Mouse (Mus musculus) lung, postnatal 0 days (tissue): Measurements from ENCODE around the gene Mical2. TPM values are rescaled to one million over a fixed set of nuclear protein-coding genes. Genes with fewer than 3 reads are reported as not detected.

Experiments used
- ATAC-seq: fragments of 200-750 bp; cut with Nextera tagmentation; 2 replicates; pipeline ENCODE4 v1.8.0; 2017; ENCODE audit warnings: moderate library complexity
- DNase-seq: peaks from one replicate; pipeline ENCODE4 v3.0.0-alpha.2; 2016; ENCODE audit warnings: low spot score
- H3K27ac ChIP-seq: fragments of 300-500 bp; sonication (generic); 2 replicates; pipeline ENCODE4 v1.5.1; 2014; ENCODE audit warnings: antibody characterized with exemption, mild to moderate bottlenecking, low read length, mixed read lengths
- H3K27me3 ChIP-seq: fragments of 300-500 bp; sonication (generic); replicated peaks from 2 replicates; pipeline ENCODE4 v1.6.1; 2014; ENCODE audit warnings: low read length, mixed read lengths; ENCODE audit not compliant: insufficient read depth
- H3K36me3 ChIP-seq: fragments of 300-500 bp; sonication (generic); 2 replicates; pipeline ENCODE4 v1.6.1; 2014; ENCODE audit warnings: low read length, mixed read lengths; ENCODE audit not compliant: insufficient read depth
- H3K4me1 ChIP-seq: fragments of 300-500 bp; sonication (generic); 2 replicates; pipeline ENCODE4 v1.6.1; 2014; ENCODE audit warnings: antibody characterized with exemption, low read depth, low read length, mixed read lengths; ENCODE audit not compliant: insufficient read depth
- H3K4me2 ChIP-seq: fragments of 300-500 bp; sonication (generic); replicated peaks from 2 replicates; pipeline ENCODE4 v1.6.1; 2014; ENCODE audit warnings: low read depth, mild to moderate bottlenecking, low read length, moderate library complexity, mixed read lengths
- H3K4me3 ChIP-seq: fragments of 300-500 bp; sonication (generic); 2 replicates; pipeline ENCODE4 v1.5.1; 2014; ENCODE audit warnings: low read depth, low read length
- H3K9ac ChIP-seq: fragments of 300-500 bp; sonication (generic); replicated peaks from 2 replicates; pipeline ENCODE4 v1.6.1; 2014; ENCODE audit warnings: low read depth, mild to moderate bottlenecking
- H3K9me3 ChIP-seq: fragments of 300-500 bp; sonication (generic); 2 replicates; pipeline ENCODE4 v1.6.1; 2016; ENCODE audit warnings: low read length, mixed read lengths
- CTCF ChIP-seq: IDR thresholded peaks from 2 replicates; pipeline ENCODE4 v1.5.1; 2016; ENCODE audit warnings: antibody characterized with exemption, mild to moderate bottlenecking
- EP300 ChIP-seq: IDR thresholded peaks from 2 replicates; pipeline ENCODE4 v1.6.1; 2016; ENCODE audit warnings: antibody characterized with exemption, mild to moderate bottlenecking, control low read depth
- WGBS: fragments of 180-500 bp; shearing (Covaris S2); extraction: QIAGEN DNeasy Blood & Tissue Kit; methylation state at CpG from one replicate; pipeline ENCODE4 v1.1.7; 2014; 5-methylcytosine and 5-hydroxymethylcytosine counted together
- polyA plus RNA-seq: library from polyadenylated mRNA; unstranded; fragments of >200 nt; fragmentation: Nextera tagmentation; extraction: Ambion mirVana; gene quantifications from 2 replicates; pipeline ENCODE4 v1.2.1, GENCODE M21; 2015

Gene Mical2
- polyA plus RNA-seq, 1 experiment from 2014 or later, result 19.7 TPM

GRCm38 (mm10) chr7:112369977-112370376 lies 144.3 kb downstream of the Mical2 start:
- ATAC-seq, result no peak
- H3K4me2 ChIP-seq, result no peak overlapping the region
- no peaks in the 10 kb centered on the region for H3K27me3 ChIP-seq
- WGBS, result 82% methylated on average over 3 of the region's 3 CpGs
- H3K4me1 ChIP-seq, result no peaks in the 10 kb centered on the region
- H3K36me3 ChIP-seq, result no peaks in the 10 kb centered on the region
- H3K27ac ChIP-seq, result no peak overlapping the region
- no peak overlapping the region for H3K9ac ChIP-seq
- no peak overlapping the region for H3K4me3 ChIP-seq
- TF ChIP-seq CTCF (no peak), EP300 (no peak)
- H3K9me3 ChIP-seq, result no peaks in the 10 kb centered on the region
- no peak for DNase-seq

GRCm38 (mm10) chr7:112371387-112371786 lies 145.7 kb downstream of the Mical2 start:
- H3K4me1 ChIP-seq, result no peaks in the 10 kb centered on the region
- no peaks in the 10 kb centered on the region for H3K27me3 ChIP-seq
- TF ChIP-seq CTCF (no peak), EP300 (no peak)
- WGBS, result 74% methylated on average over 2 of the region's 2 CpGs
- no peak for ATAC-seq
- H3K4me2 ChIP-seq, result no peak overlapping the region
- H3K4me3 ChIP-seq, result no peak overlapping the region
- H3K9me3 ChIP-seq, result no peaks in the 10 kb centered on the region
- no peaks in the 10 kb centered on the region for H3K36me3 ChIP-seq
- DNase-seq, result no peak
- H3K27ac ChIP-seq, result no peak overlapping the region
- H3K9ac ChIP-seq, result no peak overlapping the region

- no peak for ATAC-seq
Measured at GRCm38 (mm10) chr7:112374035-112374434, 148.4 kb downstream of the Mical2 start.

GRCm38 (mm10) chr7:112375062-112375461 lies 149.4 kb downstream of the Mical2 start:
- DNase-seq (no peak), ATAC-seq (no peak)
- Histone ChIP-seq H3K27ac (no peak overlapping the region), H3K4me1 (no peaks in the 10 kb centered on the region), H3K27me3 (no peaks in the 10 kb centered on the region), H3K9ac (no peak overlapping the region), H3K9me3 (no peaks in the 10 kb centered on the region), H3K4me2 (no peak overlapping the region), H3K4me3 (no peak overlapping the region), H3K36me3 (no peaks in the 10 kb centered on the region)
- no peak for TF ChIP-seq EP300
- no peak for TF ChIP-seq CTCF
- WGBS, result 55% methylated on average over 7 of the region's 9 CpGs

More at GRCm38 (mm10) chr7:112374035-112374434, 148.4 kb downstream of the Mical2 start:
- TF ChIP-seq CTCF, result no peak
- no peak for TF ChIP-seq EP300
- Histone ChIP-seq H3K4me3 (no peak overlapping the region), H3K36me3 (no peaks in the 10 kb centered on the region), H3K27me3 (no peaks in the 10 kb centered on the region), H3K9me3 (no peaks in the 10 kb centered on the region), H3K9ac (no peak overlapping the region), H3K4me2 (no peak overlapping the region), H3K4me1 (no peaks in the 10 kb centered on the region), H3K27ac (no peak overlapping the region)
- DNase-seq, result no peak
- WGBS, result 88% methylated on average over 5 of the region's 5 CpGs

- Histone ChIP-seq H3K4me2 (no peak overlapping the region), H3K9me3 (no peaks in the 10 kb centered on the region), H3K27me3 (no peaks in the 10 kb centered on the region), H3K27ac (0 out of 2 replicates have a peak overlapping the region, but pooled peaks have one; percentile 38), H3K4me1 (no peaks in the 10 kb centered on the region), H3K36me3 (no peaks in the 10 kb centered on the region), H3K4me3 (no peak overlapping the region), H3K9ac (no peak overlapping the region)
- TF ChIP-seq CTCF, result no peak
- TF ChIP-seq EP300, result 0 out of 2 replicates have a peak, but pooled peaks have one; percentile 37
- DNase-seq, result peak; percentile 77
- peak; percentile 83 for ATAC-seq
- 29% methylated on average over 5 of the region's 5 CpGs for WGBS
Measured at GRCm38 (mm10) chr7:112375900-112376299, 150.2 kb downstream of the Mical2 start.

GRCm38 (mm10) chr7:112376611-112377010 lies 151.0 kb downstream of the Mical2 start:
- H3K27me3 ChIP-seq, result no peaks in the 10 kb centered on the region
- WGBS, result 24% methylated on average over 2 of the region's 2 CpGs
- no peak overlapping the region for H3K27ac ChIP-seq
- H3K9me3 ChIP-seq, result no peaks in the 10 kb centered on the region
- no peak for DNase-seq
- H3K9ac ChIP-seq, result no peak overlapping the region
- no peak; the same call in 1 of the 2 replicates for ATAC-seq
- H3K4me2 ChIP-seq, result no peak overlapping the region
- TF ChIP-seq CTCF (no peak), EP300 (no peak)
- H3K4me1 ChIP-seq, result no peaks in the 10 kb centered on the region
- no peaks in the 10 kb centered on the region for H3K36me3 ChIP-seq
- H3K4me3 ChIP-seq, result no peak overlapping the region

- 41% methylated on average over 8 of the region's 8 CpGs for WGBS
- H3K4me1 ChIP-seq, result no peaks in the 10 kb centered on the region
- peak; percentile 91 for DNase-seq
- H3K9ac ChIP-seq, result no peak overlapping the region
- no peak overlapping the region for H3K4me2 ChIP-seq
- H3K9me3 ChIP-seq, result no peaks in the 10 kb centered on the region
- H3K4me3 ChIP-seq, result no peak overlapping the region
- peak; percentile 65 for ATAC-seq
- no peaks in the 10 kb centered on the region for H3K27me3 ChIP-seq
- TF ChIP-seq CTCF (peak; percentile 88), EP300 (no peak)
- H3K36me3 ChIP-seq, result no peaks in the 10 kb centered on the region
- no peak overlapping the region for H3K27ac ChIP-seq
Measured at GRCm38 (mm10) chr7:112377314-112377713, 151.7 kb downstream of the Mical2 start.
